8 mouse cellular contexts compared by ENCODE assay signal in the genomic region with DNA sequence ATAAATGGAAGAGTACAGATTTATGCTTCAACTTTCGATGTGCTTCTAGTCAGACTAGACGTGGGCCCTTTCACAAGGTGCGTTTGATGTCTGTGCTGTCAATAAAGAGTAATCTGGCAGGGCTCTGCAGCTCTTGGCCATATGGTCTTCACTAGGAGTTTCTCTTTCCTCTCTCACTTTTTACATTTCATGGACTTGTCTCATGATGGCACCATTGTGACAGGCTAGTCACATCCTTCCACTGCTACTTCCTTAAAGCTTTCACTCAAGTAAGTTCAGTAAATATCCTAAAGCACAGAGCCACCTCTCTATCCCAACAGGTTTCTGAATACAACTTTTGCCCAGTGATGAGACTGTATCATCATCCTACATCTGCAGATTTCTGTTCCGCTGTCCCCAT. TPM values are rescaled to one million over a fixed set of nuclear protein-coding genes. Genes with fewer than 3 reads are reported as not detected.
DNase-seq lines count a peak whose midpoint lies in the region; ATAC-seq lines count a peak whose summit lies in the region.

No protein-coding gene starts in this region.

- H3K4me1 ChIP-seq in kidney, embryonic 15.5 days = peaks cover 14% of the 10 kb centered on the region

- H3K4me2 ChIP-seq in kidney, embryonic 15.5 days = no peak overlapping the region

- 68% methylated on average over 4 of the region's 4 CpGs for WGBS in kidney, embryonic 15.5 days

- DNase-seq in gastrocnemius, adult 18-20 months (ENCODE audit: low spot score) = peak; percentile 59
- DNase-seq in gastrocnemius, adult 8-10 months (ENCODE audit: low spot score in 2 of 2) = no peak
- DNase-seq in thymus, postnatal 0 days (ENCODE audit: low spot score) = peak; percentile 26
- DNase-seq in thymus, postnatal 36 days = no peak
- peak; percentile 26 for DNase-seq in yolk sac, embryonic 10.5 days (ENCODE audit: low spot score)
- DNase-seq in urinary bladder, postnatal 25 days (ENCODE audit: low spot score) = no peak
- no peak for DNase-seq in right cerebral cortex, adult 18-20 months

- ATAC-seq in kidney, embryonic 15.5 days (replicated peaks; ENCODE audit: low FRiP score) = peak; percentile 40; the same call in 1 of the 2 replicates

- H3K27me3 ChIP-seq in kidney, embryonic 15.5 days = no peaks in the 10 kb centered on the region

- H3K9ac ChIP-seq in kidney, embryonic 15.5 days = no peak overlapping the region

- no peak overlapping the region for H3K27ac ChIP-seq in kidney, embryonic 15.5 days

- no peak overlapping the region for H3K4me3 ChIP-seq in kidney, embryonic 15.5 days (replicated peaks)

- no peaks in the 10 kb centered on the region for H3K9me3 ChIP-seq in kidney, embryonic 15.5 days (replicated peaks)

- H3K36me3 ChIP-seq in kidney, embryonic 15.5 days = no peaks in the 10 kb centered on the region

RNA-seq across cellular contexts. Expression of gene Eed, which starts 35.7 kb away (rescaled TPM):
- total RNA-seq in gastrocnemius, adult 18-20 months (2021) = 10 to 100 TPM; 32.5 to 40.9 TPM
- 10 to 100 TPM; 18.6 to 34.8 (median 26.6) TPM for total RNA-seq in gastrocnemius, adult 8-10 months (2022)
- polyA plus RNA-seq in thymus, postnatal 0 days (2015; fragmentation: Nextera tagmentation; extraction: Ambion mirVana) = 70.3 and 75.3 TPM in 2 replicates
- polyA plus RNA-seq in kidney, embryonic 15.5 days (2015; fragmentation: Nextera tagmentation; extraction: Ambion mirVana) = 68.5 and 75.9 TPM in 2 replicates

Comparison
In these comparisons a context has a peak if more than half of its experiments do, and no peak if none do; other contexts are left out.
1. DNase-seq: peak in gastrocnemius, adult 18-20 months (single experiment), thymus, postnatal 0 days (single experiment) and yolk sac, embryonic 10.5 days (single experiment); none in gastrocnemius, adult 8-10 months (0 of 2), thymus, postnatal 36 days (0 of 2), urinary bladder, postnatal 25 days (single experiment) and right cerebral cortex, adult 18-20 months (single experiment).